Mouse (Mus musculus) hindbrain, embryonic 12.5 days (tissue): ENCODE results near the gene Stmn3. TPM values are rescaled to one million over a fixed set of nuclear protein-coding genes. Genes with fewer than 3 reads are reported as not detected.

Experiments
- ATAC-seq: fragments of 200-750 bp; cut with Nextera tagmentation; 2 replicates; pipeline ENCODE4 v1.8.0; 2017; ENCODE audit warnings: moderate TSS enrichment; ENCODE audit not compliant: low FRiP score
- H3K27ac ChIP-seq: fragments of 300-500 bp; sonication (generic); 2 replicates; pipeline ENCODE4 v1.5.1; 2016; ENCODE audit warnings: mild to moderate bottlenecking
- H3K27me3 ChIP-seq: fragments of 300-500 bp; sonication (generic); 2 replicates; pipeline ENCODE4 v1.6.1; 2016; ENCODE audit warnings: mild to moderate bottlenecking
- H3K36me3 ChIP-seq: fragments of 300-500 bp; sonication (generic); 2 replicates; pipeline ENCODE4 v1.6.1; 2016; ENCODE audit warnings: mild to moderate bottlenecking
- H3K4me1 ChIP-seq: fragments of 300-500 bp; sonication (generic); 2 replicates; pipeline ENCODE4 v1.6.1; 2016
- H3K4me2 ChIP-seq: fragments of 300-500 bp; sonication (generic); replicated peaks from 2 replicates; pipeline ENCODE4 v1.6.1; 2016; ENCODE audit warnings: mild to moderate bottlenecking
- H3K4me3 ChIP-seq: fragments of 300-500 bp; sonication (generic); 2 replicates; pipeline ENCODE4 v1.5.1; 2016; ENCODE audit warnings: mild to moderate bottlenecking
- H3K9ac ChIP-seq: fragments of 300-500 bp; sonication (generic); 2 replicates; pipeline ENCODE4 v1.6.1; 2016; ENCODE audit warnings: mild to moderate bottlenecking, moderate library complexity
- H3K9me3 ChIP-seq: fragments of 300-500 bp; sonication (generic); replicated peaks from 2 replicates; pipeline ENCODE4 v1.6.1; 2016; ENCODE audit warnings: mild to moderate bottlenecking
- WGBS: fragments of 180-500 bp; shearing (Covaris S2); methylation state at CpG from one replicate; pipeline ENCODE4 v1.1.7; 2016; 5-methylcytosine and 5-hydroxymethylcytosine counted together
- polyA plus RNA-seq: library from polyadenylated mRNA; unstranded; fragments of >200 nt; fragmentation: Nextera tagmentation; extraction: Ambion mirVana; gene quantifications from 2 replicates; pipeline ENCODE4 v1.2.1, GENCODE M21; 2016

Stmn3 gene
- polyA plus RNA-seq, 1 experiment from 2014 or later = 505 TPM

DNA sequence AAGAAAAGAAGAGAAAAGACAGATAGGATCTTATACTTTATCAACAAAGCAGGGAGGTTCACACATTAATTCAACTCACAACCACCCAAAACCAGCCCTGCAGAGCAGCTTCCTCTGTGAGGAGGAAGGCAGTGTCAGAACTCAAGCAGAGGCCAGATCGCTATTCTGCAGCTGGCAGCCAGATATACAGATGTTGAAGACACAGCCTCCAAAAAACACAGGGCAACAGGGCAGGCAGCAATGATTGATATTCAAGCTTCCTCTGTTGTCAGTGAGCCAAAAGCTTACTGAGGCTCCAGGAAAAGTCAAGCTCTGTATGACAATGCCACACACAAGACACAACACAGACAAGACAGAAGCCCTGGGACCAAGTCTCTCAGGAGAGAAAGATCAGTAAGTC lies 37.5 kb downstream of the Stmn3 start:
- Histone ChIP-seq H3K4me1 (no peaks in the 10 kb centered on the region), H3K36me3 (peaks cover 47% of the 10 kb centered on the region), H3K27me3 (no peaks in the 10 kb centered on the region), H3K27ac (no peak overlapping the region), H3K4me2 (no peak overlapping the region), H3K9ac (no peak overlapping the region), H3K4me3 (no peak overlapping the region), H3K9me3 (no peaks in the 10 kb centered on the region)
- 95% methylated on average over 1 of the region's 1 CpGs for WGBS
- no peak for ATAC-seq

DNA sequence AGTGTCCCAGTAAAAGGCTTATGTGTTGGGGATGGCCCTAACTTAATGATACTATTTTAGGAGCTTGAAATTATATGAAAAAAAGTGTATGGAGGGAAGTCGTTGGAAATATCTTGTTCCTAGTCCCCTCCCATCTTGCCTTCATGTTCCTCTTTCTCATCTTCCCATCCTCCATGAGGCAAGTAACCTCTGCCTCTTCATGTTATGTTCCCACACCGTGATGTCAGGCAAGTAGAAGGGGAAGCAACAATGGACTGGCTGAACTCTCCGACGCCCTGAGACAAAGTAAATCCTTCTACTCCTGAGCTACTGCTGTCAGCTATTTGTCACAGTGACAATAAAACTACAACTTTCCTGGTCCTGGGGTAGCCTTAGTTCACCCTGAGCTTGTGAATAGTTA lies 39.7 kb downstream of the Stmn3 start:
- Histone ChIP-seq H3K36me3 (peaks cover 64% of the 10 kb centered on the region), H3K9me3 (no peaks in the 10 kb centered on the region), H3K4me3 (no peak overlapping the region), H3K4me1 (no peaks in the 10 kb centered on the region), H3K4me2 (no peak overlapping the region), H3K27ac (no peak overlapping the region), H3K9ac (no peak overlapping the region), H3K27me3 (no peaks in the 10 kb centered on the region)
- 79% methylated on average over 4 of the region's 4 CpGs for WGBS
- no peak for ATAC-seq

DNA sequence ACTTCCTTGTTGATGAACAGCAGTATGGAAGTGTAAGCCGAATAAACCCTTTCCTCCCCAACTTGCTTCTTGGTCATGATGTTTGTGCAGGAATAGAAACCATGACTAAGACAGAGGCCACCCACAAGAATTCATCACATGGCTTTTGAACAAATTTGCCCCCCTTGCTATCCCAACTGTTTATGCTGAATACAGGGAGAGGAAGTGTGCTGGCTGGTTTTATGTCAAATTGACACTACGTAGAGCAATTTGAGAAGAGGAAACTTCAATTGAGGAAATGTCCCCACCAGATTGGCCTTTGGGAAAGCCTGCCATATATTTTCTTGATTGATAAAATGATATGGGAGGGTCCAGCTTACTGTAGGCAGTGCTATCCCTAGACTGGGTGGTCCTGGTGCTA lies 40.5 kb downstream of the Stmn3 start:
- Histone ChIP-seq H3K27ac (no peak overlapping the region), H3K36me3 (peaks cover 67% of the 10 kb centered on the region), H3K9ac (no peak overlapping the region), H3K4me3 (no peak overlapping the region), H3K4me1 (no peaks in the 10 kb centered on the region), H3K27me3 (no peaks in the 10 kb centered on the region), H3K9me3 (no peaks in the 10 kb centered on the region), H3K4me2 (no peak overlapping the region)
- ATAC-seq = no peak
- WGBS = 91% methylated on average over 2 of the region's 2 CpGs

DNA sequence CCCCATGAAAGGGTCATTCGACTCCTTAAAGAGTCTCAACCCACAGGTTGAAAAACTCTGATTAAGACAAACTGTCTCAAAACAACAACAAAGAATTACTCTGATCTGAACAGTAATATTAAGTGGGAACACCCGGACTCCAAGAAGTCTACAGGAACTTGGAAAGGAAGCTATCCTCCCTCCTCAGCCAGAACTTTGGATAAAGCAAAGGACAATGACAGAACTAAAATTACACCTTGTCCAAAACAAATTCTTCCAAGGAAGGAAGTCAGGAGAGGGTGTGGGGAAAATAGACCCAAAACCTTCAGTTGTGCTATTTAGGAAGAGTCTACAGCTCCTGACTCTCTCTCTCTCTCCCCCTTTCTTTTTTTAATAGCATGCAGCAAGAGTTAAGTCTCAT lies 42.2 kb downstream of the Stmn3 start:
- 92% methylated on average over 2 of the region's 2 CpGs for WGBS
- Histone ChIP-seq H3K27me3 (no peaks in the 10 kb centered on the region), H3K9me3 (no peaks in the 10 kb centered on the region), H3K36me3 (peaks cover 59% of the 10 kb centered on the region), H3K27ac (no peak overlapping the region), H3K4me1 (no peaks in the 10 kb centered on the region), H3K4me3 (no peak overlapping the region), H3K4me2 (no peak overlapping the region), H3K9ac (no peak overlapping the region)
- ATAC-seq = no peak

DNA sequence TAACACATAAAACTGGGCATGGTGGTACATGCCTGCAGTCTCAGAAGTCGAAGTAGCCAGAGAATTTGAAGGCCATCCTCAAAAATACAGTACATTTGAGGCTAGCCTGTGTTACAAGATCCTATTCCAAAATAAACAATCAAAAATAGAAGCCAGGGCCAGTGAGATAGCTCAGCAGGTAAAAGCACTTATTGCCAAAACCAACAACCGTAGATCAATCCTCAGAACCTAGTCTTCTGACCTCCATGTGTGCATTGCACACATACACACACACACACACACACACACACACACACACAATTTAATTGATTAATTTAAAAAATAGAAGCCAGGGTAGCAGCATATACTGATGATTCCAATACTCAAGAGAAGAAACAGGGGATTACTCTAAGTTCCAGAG lies 47.5 kb downstream of the Stmn3 start:
- Histone ChIP-seq H3K9ac (no peak overlapping the region), H3K9me3 (no peaks in the 10 kb centered on the region), H3K27ac (no peak overlapping the region), H3K36me3 (peaks cover 60% of the 10 kb centered on the region), H3K4me1 (no peaks in the 10 kb centered on the region), H3K4me2 (no peak overlapping the region), H3K4me3 (no peak overlapping the region), H3K27me3 (no peaks in the 10 kb centered on the region)
- WGBS = 100% methylated on average over 2 of the region's 2 CpGs
- ATAC-seq = no peak

Other genes starting within 250 kb of the Stmn3 start
- gene Kcnq2, start 179.2 kb downstream of the Stmn3 start, polyA plus RNA-seq = 41.7 and 43.1 TPM in 2 replicates
- 2.3 and 2.5 TPM in 2 replicates for gene Eef1a2, start 157.5 kb downstream of the Stmn3 start, polyA plus RNA-seq
- 388 and 419 TPM in 2 replicates for gene Ppdpf, start 127.3 kb downstream of the Stmn3 start, polyA plus RNA-seq
- not detected in 2 replicates for gene Ptk6, start 111.7 kb downstream of the Stmn3 start, polyA plus RNA-seq
- gene Srms, start 101.3 kb downstream of the Stmn3 start, polyA plus RNA-seq = 0.08 TPM in 1 of 2 replicates, not detected in the other
- gene Fndc11, start 94.5 kb downstream of the Stmn3 start, polyA plus RNA-seq = 0.15 TPM in 1 of 2 replicates, not detected in the other
- 0.81 and 0.87 TPM in 2 replicates for gene Helz2, start 72.5 kb downstream of the Stmn3 start, polyA plus RNA-seq
- 21.9 and 22.5 TPM in 2 replicates for gene Gmeb2, start 26.5 kb downstream of the Stmn3 start, polyA plus RNA-seq
- gene Rtel1, start 5.2 kb upstream of the Stmn3 start, polyA plus RNA-seq = 47.8 and 49.2 TPM in 2 replicates
- 71.7 and 74.7 TPM in 2 replicates for gene Zgpat, start 50.4 kb upstream of the Stmn3 start, polyA plus RNA-seq
- gene Arfrp1, start 50.9 kb upstream of the Stmn3 start, polyA plus RNA-seq = 68.5 and 76.6 TPM in 2 replicates
- gene Lime1, start 65.6 kb upstream of the Stmn3 start, polyA plus RNA-seq = 37.8 and 41.8 TPM in 2 replicates
- gene Zbtb46, start 144.9 kb upstream of the Stmn3 start, polyA plus RNA-seq = 22.3 and 22.7 TPM in 2 replicates
- 0.12 TPM in 1 of 2 replicates, not detected in the other for gene Abhd16b, start 178.7 kb upstream of the Stmn3 start, polyA plus RNA-seq
- 120 and 121 TPM in 2 replicates for gene Tpd52l2, start 182.6 kb upstream of the Stmn3 start, polyA plus RNA-seq
- gene Dnajc5, start 206.0 kb upstream of the Stmn3 start, polyA plus RNA-seq = 148 and 150 TPM in 2 replicates